Mouse (Mus musculus): ENCODE results near the gene Gtf2ird2. TPM values are rescaled to one million over a fixed set of nuclear protein-coding genes. Genes with fewer than 3 reads are reported as not detected.

Gtf2ird2 gene
- polyA plus RNA-seq, 1 experiment from 2014 or later = 15.2 TPM

- Histone ChIP-seq H3K27me3 (ENCODE audit: control insufficient read depth, insufficient read depth, low read depth, low read length) (peaks cover 5% of the 10 kb centered on the region), H3K27ac (ENCODE audit: low read length) (no peak overlapping the region), H3K36me3 (ENCODE audit: control insufficient read depth, insufficient read depth, low read length) (no peaks in the 10 kb centered on the region), H3K9me3 (replicated peaks; ENCODE audit: control insufficient read depth, low read length, poor library complexity, severe bottlenecking) (no peaks in the 10 kb centered on the region), H3K4me2 (ENCODE audit: low read length) (no peak overlapping the region), H3K4me3 (ENCODE audit: low read depth, low read length) (no peak overlapping the region), H3K4me1 (ENCODE audit: control insufficient read depth, insufficient read depth, low read length) (peaks cover 3% of the 10 kb centered on the region), H3K9ac (ENCODE audit: low read depth, low read length) (no peak overlapping the region)
- WGBS = 72% methylated on average over 12 of the region's 12 CpGs
- no peak for ATAC-seq
These were observed 43.1 kb downstream of the Gtf2ird2 start for GRCm38 (mm10) chr5:134226946-134227345.

- Histone ChIP-seq H3K9ac (ENCODE audit: low read depth, low read length) (no peak overlapping the region), H3K36me3 (ENCODE audit: control insufficient read depth, insufficient read depth, low read length) (no peaks in the 10 kb centered on the region), H3K4me1 (ENCODE audit: control insufficient read depth, insufficient read depth, low read length) (no peaks in the 10 kb centered on the region), H3K9me3 (replicated peaks; ENCODE audit: control insufficient read depth, low read length, poor library complexity, severe bottlenecking) (no peaks in the 10 kb centered on the region), H3K4me3 (ENCODE audit: low read depth, low read length) (no peak overlapping the region), H3K27me3 (ENCODE audit: control insufficient read depth, insufficient read depth, low read depth, low read length) (peaks cover under 1% of the 10 kb centered on the region; the same call in 1 of the 2 replicates), H3K4me2 (ENCODE audit: low read length) (no peak overlapping the region), H3K27ac (ENCODE audit: low read length) (no peak overlapping the region)
- ATAC-seq = no peak
- 37% methylated on average over 11 of the region's 11 CpGs for WGBS
These were observed 43.9 kb downstream of the Gtf2ird2 start for GRCm38 (mm10) chr5:134227574-134228248.

GRCm38 (mm10) chr5:134228249-134228638 is 44.4 kb downstream of the Gtf2ird2 start:
- no peak overlapping the region for H3K4me3 ChIP-seq (ENCODE audit: low read depth, low read length)
- no peak overlapping the region for H3K4me2 ChIP-seq (ENCODE audit: low read length)
- no peaks in the 10 kb centered on the region for H3K36me3 ChIP-seq (ENCODE audit: control insufficient read depth, insufficient read depth, low read length)
- WGBS = 85% methylated on average over 6 of the region's 6 CpGs
- H3K9ac ChIP-seq (ENCODE audit: low read depth, low read length) = no peak overlapping the region
- no peaks in the 10 kb centered on the region; the same call in 1 of the 2 replicates for H3K27me3 ChIP-seq (ENCODE audit: control insufficient read depth, insufficient read depth, low read depth, low read length)
- H3K4me1 ChIP-seq (ENCODE audit: control insufficient read depth, insufficient read depth, low read length) = no peaks in the 10 kb centered on the region
- no peak overlapping the region for H3K27ac ChIP-seq (ENCODE audit: low read length)
- no peak for ATAC-seq
- no peaks in the 10 kb centered on the region for H3K9me3 ChIP-seq (replicated peaks; ENCODE audit: control insufficient read depth, low read length, poor library complexity, severe bottlenecking)

GRCm38 (mm10) chr5:134229391-134229790 is 45.6 kb downstream of the Gtf2ird2 start, which contains the start of gene Ncf1:
TSS of gene Ncf1 (minus strand) at chr5:134229625.
- H3K4me2 ChIP-seq (ENCODE audit: low read length) = no peak within 1 kb of the TSS
- no peaks in the 10 kb centered on the region for H3K9me3 ChIP-seq (replicated peaks; ENCODE audit: control insufficient read depth, low read length, poor library complexity, severe bottlenecking)
- 90% methylated on average over 7 of the region's 7 CpGs for WGBS
- ATAC-seq = no peak
- H3K4me3 ChIP-seq (ENCODE audit: low read depth, low read length) = no peak within 1 kb of the TSS
- no peaks in the 10 kb centered on the region for H3K4me1 ChIP-seq (ENCODE audit: control insufficient read depth, insufficient read depth, low read length)
- H3K36me3 ChIP-seq (ENCODE audit: control insufficient read depth, insufficient read depth, low read length) = no peaks in the 10 kb centered on the region
- H3K9ac ChIP-seq (ENCODE audit: low read depth, low read length) = no peak within 1 kb of the TSS
- H3K27ac ChIP-seq (ENCODE audit: low read length) = no peak within 1 kb of the TSS
- no peaks in the 10 kb centered on the region for H3K27me3 ChIP-seq (ENCODE audit: control insufficient read depth, insufficient read depth, low read depth, low read length)

- H3K27ac ChIP-seq (ENCODE audit: low read length) = no peak overlapping the region
These were observed 47.6 kb downstream of the Gtf2ird2 start for GRCm38 (mm10) chr5:134231376-134231775.

GRCm38 (mm10) chr5:134232111-134232510 is 48.3 kb downstream of the Gtf2ird2 start:
- Histone ChIP-seq H3K9ac (ENCODE audit: low read depth, low read length) (no peak overlapping the region), H3K27ac (ENCODE audit: low read length) (no peak overlapping the region), H3K4me1 (ENCODE audit: control insufficient read depth, insufficient read depth, low read length) (no peaks in the 10 kb centered on the region), H3K9me3 (replicated peaks; ENCODE audit: control insufficient read depth, low read length, poor library complexity, severe bottlenecking) (no peaks in the 10 kb centered on the region), H3K27me3 (ENCODE audit: control insufficient read depth, insufficient read depth, low read depth, low read length) (no peaks in the 10 kb centered on the region), H3K4me2 (ENCODE audit: low read length) (no peak overlapping the region), H3K4me3 (ENCODE audit: low read depth, low read length) (no peak overlapping the region), H3K36me3 (ENCODE audit: control insufficient read depth, insufficient read depth, low read length) (peaks cover 7% of the 10 kb centered on the region)
- WGBS = 82% methylated on average over 6 of the region's 6 CpGs
- no peak for ATAC-seq

More at GRCm38 (mm10) chr5:134231376-134231775, 47.6 kb downstream of the Gtf2ird2 start:
- no peak for ATAC-seq
- Histone ChIP-seq H3K36me3 (ENCODE audit: control insufficient read depth, insufficient read depth, low read length) (peaks cover 5% of the 10 kb centered on the region), H3K4me1 (ENCODE audit: control insufficient read depth, insufficient read depth, low read length) (no peaks in the 10 kb centered on the region), H3K9me3 (replicated peaks; ENCODE audit: control insufficient read depth, low read length, poor library complexity, severe bottlenecking) (no peaks in the 10 kb centered on the region), H3K9ac (ENCODE audit: low read depth, low read length) (no peak overlapping the region), H3K27me3 (ENCODE audit: control insufficient read depth, insufficient read depth, low read depth, low read length) (no peaks in the 10 kb centered on the region), H3K4me2 (ENCODE audit: low read length) (no peak overlapping the region), H3K4me3 (ENCODE audit: low read depth, low read length) (no peak overlapping the region)
- WGBS = 83% methylated on average over 5 of the region's 5 CpGs

GRCm38 (mm10) chr5:134232568-134232967 is 48.7 kb downstream of the Gtf2ird2 start:
- Histone ChIP-seq H3K4me2 (ENCODE audit: low read length) (no peak overlapping the region), H3K36me3 (ENCODE audit: control insufficient read depth, insufficient read depth, low read length) (peaks cover 9% of the 10 kb centered on the region), H3K4me1 (ENCODE audit: control insufficient read depth, insufficient read depth, low read length) (no peaks in the 10 kb centered on the region), H3K27me3 (ENCODE audit: control insufficient read depth, insufficient read depth, low read depth, low read length) (no peaks in the 10 kb centered on the region), H3K4me3 (ENCODE audit: low read depth, low read length) (no peak overlapping the region), H3K9me3 (replicated peaks; ENCODE audit: control insufficient read depth, low read length, poor library complexity, severe bottlenecking) (no peaks in the 10 kb centered on the region), H3K9ac (ENCODE audit: low read depth, low read length) (no peak overlapping the region), H3K27ac (ENCODE audit: low read length) (no peak overlapping the region)
- ATAC-seq = no peak
- WGBS = 66% methylated on average over 7 of the region's 7 CpGs

- Histone ChIP-seq H3K4me1 (ENCODE audit: control insufficient read depth, insufficient read depth, low read length) (peaks cover 3% of the 10 kb centered on the region; the same call in 1 of the 2 replicates), H3K27ac (ENCODE audit: low read length) (no peak overlapping the region), H3K36me3 (ENCODE audit: control insufficient read depth, insufficient read depth, low read length) (peaks cover 9% of the 10 kb centered on the region), H3K9ac (ENCODE audit: low read depth, low read length) (no peak overlapping the region), H3K4me2 (ENCODE audit: low read length) (no peak overlapping the region), H3K9me3 (replicated peaks; ENCODE audit: control insufficient read depth, low read length, poor library complexity, severe bottlenecking) (no peaks in the 10 kb centered on the region), H3K27me3 (ENCODE audit: control insufficient read depth, insufficient read depth, low read depth, low read length) (no peaks in the 10 kb centered on the region), H3K4me3 (ENCODE audit: low read depth, low read length) (no peak overlapping the region)
- WGBS = 73% methylated on average over 7 of the region's 7 CpGs
- ATAC-seq = no peak
These were observed 49.4 kb downstream of the Gtf2ird2 start for GRCm38 (mm10) chr5:134233244-134233651.

- no peak for ATAC-seq
- Histone ChIP-seq H3K4me3 (ENCODE audit: low read depth, low read length) (no peak overlapping the region), H3K4me1 (ENCODE audit: control insufficient read depth, insufficient read depth, low read length) (peaks cover 6% of the 10 kb centered on the region; the same call in 1 of the 2 replicates), H3K27me3 (ENCODE audit: control insufficient read depth, insufficient read depth, low read depth, low read length) (no peaks in the 10 kb centered on the region), H3K27ac (ENCODE audit: low read length) (no peak overlapping the region), H3K9ac (ENCODE audit: low read depth, low read length) (no peak overlapping the region), H3K36me3 (ENCODE audit: control insufficient read depth, insufficient read depth, low read length) (peaks cover 14% of the 10 kb centered on the region), H3K9me3 (replicated peaks; ENCODE audit: control insufficient read depth, low read length, poor library complexity, severe bottlenecking) (no peaks in the 10 kb centered on the region), H3K4me2 (ENCODE audit: low read length) (no peak overlapping the region)
- WGBS = 58% methylated on average over 2 of the region's 2 CpGs
These were observed 50.4 kb downstream of the Gtf2ird2 start for GRCm38 (mm10) chr5:134234205-134234604.

Data from midbrain, embryonic 16.5 days (tissue).